Mouse (Mus musculus) stomach, postnatal 0 days (tissue): ENCODE results near the gene Ank2. TPM values are rescaled to one million over a fixed set of nuclear protein-coding genes. Genes with fewer than 3 reads are reported as not detected.

Source experiments
- ATAC-seq: fragments of 200-750 bp; cut with Nextera tagmentation; 2 replicates; pipeline ENCODE4 v1.8.0; 2017; ENCODE audit not compliant: low FRiP score, low TSS enrichment
- DNase-seq: peaks from one replicate; pipeline ENCODE4 v3.0.0-alpha.2; 2016; ENCODE audit warnings: low spot score
- H3K27ac ChIP-seq: fragments of 300-500 bp; sonication (generic); replicated peaks from 2 replicates; pipeline ENCODE4 v1.5.1; 2014; ENCODE audit warnings: mild to moderate bottlenecking, control low read depth
- H3K27me3 ChIP-seq: fragments of 300-500 bp; sonication (generic); 2 replicates; pipeline ENCODE4 v1.6.1; 2014; ENCODE audit warnings: low read length; ENCODE audit not compliant: control insufficient read depth, insufficient read depth
- H3K36me3 ChIP-seq: fragments of 300-500 bp; sonication (generic); 2 replicates; pipeline ENCODE4 v1.6.1; 2014; ENCODE audit warnings: low read length, mixed read lengths; ENCODE audit not compliant: control insufficient read depth, insufficient read depth
- H3K4me1 ChIP-seq: fragments of 300-500 bp; sonication (generic); replicated peaks from 2 replicates; pipeline ENCODE4 v1.6.1; 2014; ENCODE audit warnings: antibody characterized with exemption; ENCODE audit not compliant: control insufficient read depth, insufficient read depth
- H3K4me2 ChIP-seq: fragments of 300-500 bp; sonication (generic); replicated peaks from 2 replicates; pipeline ENCODE4 v1.6.1; 2014; ENCODE audit warnings: low read depth, mild to moderate bottlenecking, control low read depth, moderate library complexity
- H3K4me3 ChIP-seq: fragments of 300-500 bp; sonication (generic); 2 replicates; pipeline ENCODE4 v1.5.1; 2014; ENCODE audit warnings: low read depth, low read length, control low read depth
- H3K9ac ChIP-seq: fragments of 300-500 bp; sonication (generic); 2 replicates; pipeline ENCODE4 v1.6.1; 2014; ENCODE audit warnings: mild to moderate bottlenecking, low read length, control low read depth, mixed read lengths
- H3K9me3 ChIP-seq: fragments of 300-500 bp; sonication (generic); 2 replicates; pipeline ENCODE4 v1.6.1; 2016; ENCODE audit warnings: low read length; ENCODE audit not compliant: control insufficient read depth
- CTCF ChIP-seq: IDR thresholded peaks from 2 replicates; pipeline ENCODE4 v1.5.1; 2016; ENCODE audit warnings: antibody characterized with exemption, low read depth, mild to moderate bottlenecking, moderate library complexity
- EP300 ChIP-seq: optimal IDR thresholded peaks from 2 replicates; pipeline ENCODE3; 2016; ENCODE audit warnings: antibody characterized with exemption
- WGBS: fragments of 180-500 bp; shearing (Covaris S2); extraction: QIAGEN DNeasy Blood & Tissue Kit; methylation state at CpG from one replicate; pipeline ENCODE4 v1.1.7; 2014; 5-methylcytosine and 5-hydroxymethylcytosine counted together
- polyA plus RNA-seq: library from polyadenylated mRNA; unstranded; fragments of >200 nt; fragmentation: Nextera tagmentation; extraction: Ambion mirVana; gene quantifications from 2 replicates; pipeline ENCODE4 v1.2.1, GENCODE M21; 2015

Gene Ank2
- polyA plus RNA-seq, 1 experiment from 2014 or later, result 12.3 TPM

DNA sequence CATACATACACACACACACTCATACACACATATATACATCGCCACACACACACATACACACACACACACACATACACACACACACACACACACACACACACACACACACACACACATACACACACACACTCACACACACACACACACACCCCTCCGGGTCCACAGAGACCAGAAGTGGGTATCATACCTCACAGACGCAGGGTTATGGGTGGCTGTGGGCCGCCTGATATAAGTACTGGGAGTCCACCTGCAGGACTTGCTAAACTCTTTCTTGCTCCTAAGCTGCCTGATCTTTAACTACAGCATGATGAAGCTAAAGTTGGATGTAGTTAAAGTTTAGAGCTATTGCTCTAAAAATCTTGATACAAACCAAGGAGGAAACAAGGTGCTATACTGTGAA lies 30.7 kb upstream of the Ank2 start:
- H3K4me3 ChIP-seq, result no peak overlapping the region
- WGBS, result 79% methylated on average over 4 of the region's 4 CpGs
- no peak overlapping the region for H3K9ac ChIP-seq
- no peak for TF ChIP-seq CTCF
- no peak for TF ChIP-seq EP300
- no peaks in the 10 kb centered on the region for H3K27me3 ChIP-seq
- H3K4me2 ChIP-seq, result no peak overlapping the region
- no peak overlapping the region for H3K27ac ChIP-seq
- DNase-seq (no peak), ATAC-seq (no peak)
- H3K4me1 ChIP-seq, result no peaks in the 10 kb centered on the region
- no peaks in the 10 kb centered on the region for H3K36me3 ChIP-seq
- H3K9me3 ChIP-seq, result no peaks in the 10 kb centered on the region

- DNase-seq, result no peak
- H3K36me3 ChIP-seq, result no peaks in the 10 kb centered on the region
- H3K4me1 ChIP-seq, result no peaks in the 10 kb centered on the region
- 40% methylated on average over 3 of the region's 3 CpGs for WGBS
- no peaks in the 10 kb centered on the region for H3K27me3 ChIP-seq
- H3K4me2 ChIP-seq, result no peak overlapping the region
- no peak overlapping the region for H3K4me3 ChIP-seq
- H3K9me3 ChIP-seq, result no peaks in the 10 kb centered on the region
- H3K27ac ChIP-seq, result no peak overlapping the region
- H3K9ac ChIP-seq, result no peak overlapping the region
- TF ChIP-seq EP300 (no peak), CTCF (no peak)
- ATAC-seq, result no peak; the same call in 1 of the 2 replicates
Observed at GRCm38 (mm10) chr3:127529210-127529609, 30.1 kb upstream of the Ank2 start.

- Histone ChIP-seq H3K4me3 (no peak overlapping the region), H3K4me2 (no peak overlapping the region), H3K9ac (no peak overlapping the region), H3K4me1 (no peaks in the 10 kb centered on the region), H3K27me3 (no peaks in the 10 kb centered on the region), H3K9me3 (no peaks in the 10 kb centered on the region), H3K27ac (no peak overlapping the region), H3K36me3 (no peaks in the 10 kb centered on the region)
- TF ChIP-seq EP300, result no peak
- TF ChIP-seq CTCF, result no peak
- WGBS, result 60% methylated on average over 5 of the region's 5 CpGs
- ATAC-seq, result no peak
- no peak for DNase-seq
Observed at GRCm38 (mm10) chr3:127527465-127528034, 28.4 kb upstream of the Ank2 start.

GRCm38 (mm10) chr3:127525188-127525819 lies 26.2 kb upstream of the Ank2 start:
- Histone ChIP-seq H3K4me2 (no peak overlapping the region), H3K9me3 (no peaks in the 10 kb centered on the region), H3K27ac (no peak overlapping the region), H3K36me3 (no peaks in the 10 kb centered on the region), H3K4me1 (no peaks in the 10 kb centered on the region), H3K4me3 (no peak overlapping the region), H3K9ac (no peak overlapping the region), H3K27me3 (no peaks in the 10 kb centered on the region)
- WGBS, result 62% methylated on average over 8 of the region's 8 CpGs
- DNase-seq, result no peak
- no peak for ATAC-seq
- no peak for TF ChIP-seq CTCF
- no peak for TF ChIP-seq EP300

GRCm38 (mm10) chr3:127521156-127521555 lies 22.0 kb upstream of the Ank2 start:
- H3K27me3 ChIP-seq, result no peaks in the 10 kb centered on the region
- no peak overlapping the region for H3K4me3 ChIP-seq
- H3K4me2 ChIP-seq, result no peak overlapping the region
- no peaks in the 10 kb centered on the region for H3K9me3 ChIP-seq
- no peak overlapping the region for H3K27ac ChIP-seq
- DNase-seq (no peak), ATAC-seq (no peak)
- 44% methylated on average over 10 of the region's 10 CpGs for WGBS
- H3K4me1 ChIP-seq, result no peaks in the 10 kb centered on the region
- no peak overlapping the region for H3K9ac ChIP-seq
- H3K36me3 ChIP-seq, result no peaks in the 10 kb centered on the region
- TF ChIP-seq CTCF (peak; percentile 23), EP300 (no peak)

DNA sequence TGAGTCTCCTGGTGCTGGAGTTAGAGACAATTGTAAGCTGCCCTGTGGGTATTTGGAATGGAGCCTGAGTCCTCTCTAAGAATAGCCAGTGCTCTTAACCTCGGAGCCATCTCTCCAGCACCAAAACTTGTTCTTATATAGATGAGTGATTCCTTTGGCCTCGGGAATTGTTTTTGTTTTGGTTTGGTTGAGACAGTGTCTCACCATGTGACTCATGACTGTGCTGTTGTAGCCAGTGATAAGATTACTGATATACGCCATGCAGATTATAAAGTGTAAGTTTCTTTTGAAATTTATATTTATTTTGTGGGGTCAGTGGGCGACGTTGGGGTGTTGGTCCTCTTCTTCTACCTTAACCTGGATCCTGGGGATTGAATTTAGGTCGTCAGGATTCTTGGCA lies 21.1 kb upstream of the Ank2 start:
- Histone ChIP-seq H3K36me3 (no peaks in the 10 kb centered on the region), H3K27ac (no peak overlapping the region), H3K4me1 (no peaks in the 10 kb centered on the region), H3K27me3 (no peaks in the 10 kb centered on the region), H3K4me3 (no peak overlapping the region), H3K9ac (no peak overlapping the region), H3K4me2 (no peak overlapping the region), H3K9me3 (no peaks in the 10 kb centered on the region)
- TF ChIP-seq EP300 (no peak), CTCF (no peak)
- DNase-seq, result no peak
- ATAC-seq, result no peak
- 70% methylated on average over 6 of the region's 6 CpGs for WGBS
